Mouse (Mus musculus) liver, postnatal 0 days (tissue): ENCODE measurements at regions not wholly inside any gene's neighbourhood (a gene's known extent, or its start where the extent isn't known, plus 50 kb on each side); places are given as distances from the start of the nearest gene placed in this dataset.

Source experiments
- ATAC-seq: fragments of 200-750 bp; cut with Nextera tagmentation; 2 replicates; pipeline ENCODE4 v1.8.0; 2017; ENCODE audit warnings: mild to moderate bottlenecking, moderate library complexity
- DNase-seq: peaks from one replicate; pipeline ENCODE4 v3.0.0-alpha.2; 2016
- H3K27ac ChIP-seq: fragments of 300-500 bp; sonication (generic); 2 replicates; pipeline ENCODE4 v1.5.1; 2014; ENCODE audit warnings: antibody characterized with exemption, moderate library complexity, mild to moderate bottlenecking, low read depth
- H3K27me3 ChIP-seq: fragments of 300-500 bp; sonication (generic); 2 replicates; pipeline ENCODE4 v1.6.1; 2014; ENCODE audit warnings: low read length, control low read depth, mixed read lengths; ENCODE audit not compliant: insufficient read depth
- H3K36me3 ChIP-seq: fragments of 300-500 bp; sonication (generic); replicated peaks from 2 replicates; pipeline ENCODE4 v1.6.1; 2014; ENCODE audit warnings: mild to moderate bottlenecking, control low read depth, low read length, moderate library complexity, mixed read lengths; ENCODE audit not compliant: insufficient read depth
- H3K4me1 ChIP-seq: fragments of 300-500 bp; sonication (generic); 2 replicates; pipeline ENCODE4 v1.6.1; 2014; ENCODE audit warnings: antibody characterized with exemption, mild to moderate bottlenecking, control low read depth; ENCODE audit not compliant: insufficient read depth
- H3K4me2 ChIP-seq: fragments of 300-500 bp; sonication (generic); 2 replicates; pipeline ENCODE4 v1.6.1; 2014; ENCODE audit warnings: low read depth, mild to moderate bottlenecking, low read length, moderate library complexity, mixed read lengths
- H3K4me3 ChIP-seq: fragments of 300-500 bp; sonication (generic); 2 replicates; pipeline ENCODE4 v1.5.1; 2014; ENCODE audit warnings: low read depth, low read length
- H3K9ac ChIP-seq: fragments of 300-500 bp; sonication (generic); replicated peaks from 2 replicates; pipeline ENCODE4 v1.6.1; 2014; ENCODE audit warnings: mild to moderate bottlenecking, moderate library complexity
- H3K9me3 ChIP-seq: fragments of 300-500 bp; sonication (generic); 2 replicates; pipeline ENCODE4 v1.6.1; 2016; ENCODE audit warnings: mild to moderate bottlenecking, control low read depth, low read length, mixed read lengths
- CTCF ChIP-seq: sonication (generic); IDR thresholded peaks from 2 replicates; pipeline ENCODE4 v1.5.1; 2016; ENCODE audit warnings: antibody characterized with exemption, low read depth
- EP300 ChIP-seq: IDR thresholded peaks from 2 replicates; pipeline ENCODE4 v1.6.1; 2016; ENCODE audit warnings: antibody characterized with exemption, low read depth, mild to moderate bottlenecking
- WGBS: fragments of 180-500 bp; shearing (Covaris S2); extraction: QIAGEN DNeasy Blood & Tissue Kit; methylation state at CpG from one replicate; pipeline ENCODE4 v1.1.7; 2014; ENCODE audit not compliant: insufficient replicate concordance; 5-methylcytosine and 5-hydroxymethylcytosine counted together

DNA sequence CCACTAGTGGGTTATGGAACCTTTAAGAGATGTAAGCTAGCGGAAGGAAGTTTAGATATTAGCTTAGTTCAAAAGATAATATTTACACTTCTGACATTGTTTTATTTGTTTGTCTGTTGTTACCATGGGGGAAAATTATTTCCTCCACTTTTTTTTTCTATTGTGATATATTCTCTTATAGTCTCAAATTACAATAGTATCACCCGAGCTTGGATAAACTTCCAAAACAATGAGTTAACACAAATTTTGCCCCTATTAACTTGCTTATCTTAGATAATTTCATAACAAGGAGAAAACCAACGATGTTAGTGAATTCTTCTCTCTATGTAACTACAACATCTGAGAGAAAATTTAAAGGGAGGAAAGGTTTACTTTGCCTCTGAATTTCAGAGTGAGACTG, 1350.1 kb downstream of the Cdh8 start:
- Histone ChIP-seq H3K27me3 (no peaks in the 10 kb centered on the region), H3K4me3 (no peak overlapping the region), H3K9ac (no peak overlapping the region), H3K27ac (no peak overlapping the region), H3K9me3 (no peaks in the 10 kb centered on the region), H3K36me3 (no peaks in the 10 kb centered on the region), H3K4me1 (no peaks in the 10 kb centered on the region), H3K4me2 (no peak overlapping the region)
- ATAC-seq, result no peak
- TF ChIP-seq CTCF (no peak), EP300 (no peak)
- DNase-seq, result no peak
- WGBS, result 59% methylated on average over 3 of the region's 3 CpGs

DNA sequence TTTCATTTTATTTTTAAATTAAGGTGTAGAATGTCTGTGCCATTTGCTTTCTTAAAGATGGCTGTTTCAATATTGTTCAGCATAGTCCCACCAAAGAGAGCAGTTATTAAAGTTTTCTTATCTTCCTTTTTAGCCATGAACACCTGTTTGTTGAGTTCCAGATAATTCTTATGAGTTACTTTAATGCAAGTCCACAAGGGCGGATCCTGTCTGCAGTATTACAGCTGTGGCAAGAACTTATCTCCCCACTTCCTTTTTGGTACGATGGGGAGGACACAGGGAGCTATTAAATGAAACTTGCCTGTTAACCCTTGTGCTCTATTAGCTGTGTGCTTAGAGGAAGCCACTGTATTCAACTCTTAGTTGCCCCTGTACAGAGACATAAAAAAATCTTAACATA, 1350.9 kb downstream of the Cdh8 start:
- Histone ChIP-seq H3K27ac (no peak overlapping the region), H3K9me3 (no peaks in the 10 kb centered on the region), H3K4me2 (no peak overlapping the region), H3K4me3 (no peak overlapping the region), H3K36me3 (no peaks in the 10 kb centered on the region), H3K4me1 (no peaks in the 10 kb centered on the region), H3K9ac (no peak overlapping the region), H3K27me3 (no peaks in the 10 kb centered on the region)
- TF ChIP-seq CTCF (no peak), EP300 (peak; percentile 73)
- DNase-seq (no peak), ATAC-seq (peak; percentile 73)
- 41% methylated on average over 2 of the region's 2 CpGs for WGBS

DNA sequence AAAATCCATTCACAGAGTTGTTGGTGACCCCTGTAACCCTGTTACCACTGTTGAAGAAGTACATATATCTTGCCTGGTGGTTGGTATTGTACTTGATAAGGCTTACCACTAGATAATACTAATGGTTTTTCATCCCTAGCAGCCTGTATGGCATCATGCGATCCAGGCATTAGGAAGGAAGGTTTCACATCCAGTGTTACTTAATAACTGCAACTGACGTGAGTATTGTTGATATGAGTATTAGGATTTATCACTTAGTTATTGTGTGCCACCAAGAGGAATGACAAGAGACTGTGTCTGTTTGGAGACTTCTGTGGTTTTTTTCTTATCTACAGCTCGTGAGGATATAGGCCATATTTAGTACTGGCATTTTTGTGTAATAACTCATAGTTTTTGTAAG, 1354.5 kb downstream of the Cdh8 start:
- Histone ChIP-seq H3K4me2 (no peak overlapping the region), H3K36me3 (no peaks in the 10 kb centered on the region), H3K27me3 (no peaks in the 10 kb centered on the region), H3K4me3 (no peak overlapping the region), H3K4me1 (no peaks in the 10 kb centered on the region), H3K9ac (no peak overlapping the region), H3K9me3 (no peaks in the 10 kb centered on the region), H3K27ac (no peak overlapping the region)
- no peak for DNase-seq
- TF ChIP-seq EP300, result no peak
- no peak for TF ChIP-seq CTCF
- ATAC-seq, result no peak
- 52% methylated on average over 3 of the region's 3 CpGs for WGBS

DNA sequence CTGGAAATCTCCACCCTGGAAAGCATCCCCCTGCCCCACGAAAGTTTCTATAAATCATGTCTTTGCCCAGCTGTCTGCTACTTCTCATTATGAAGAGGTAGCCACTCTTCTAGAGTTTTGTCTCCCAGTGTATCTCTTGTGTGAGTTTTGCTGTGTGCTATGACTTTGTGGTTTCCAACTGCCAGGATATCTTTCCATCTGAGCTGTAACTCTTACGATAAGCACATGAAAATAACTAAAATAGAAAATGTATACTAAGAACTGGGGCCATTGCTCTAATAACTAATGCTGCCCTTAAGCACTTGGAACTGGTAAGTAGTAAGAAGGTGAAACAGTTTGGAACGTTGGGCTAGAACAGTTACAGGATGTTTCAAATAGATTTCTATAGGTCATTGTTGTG, 1362.6 kb downstream of the Cdh8 start:
- no peaks in the 10 kb centered on the region for H3K9me3 ChIP-seq
- 68% methylated on average over 3 of the region's 3 CpGs for WGBS
- no peaks in the 10 kb centered on the region for H3K36me3 ChIP-seq
- no peaks in the 10 kb centered on the region for H3K4me1 ChIP-seq
- H3K4me3 ChIP-seq, result no peak overlapping the region
- no peak for ATAC-seq
- no peaks in the 10 kb centered on the region for H3K27me3 ChIP-seq
- TF ChIP-seq EP300 (no peak), CTCF (no peak)
- H3K27ac ChIP-seq, result no peak overlapping the region
- no peak for DNase-seq
- H3K4me2 ChIP-seq, result no peak overlapping the region
- no peak overlapping the region for H3K9ac ChIP-seq

DNA sequence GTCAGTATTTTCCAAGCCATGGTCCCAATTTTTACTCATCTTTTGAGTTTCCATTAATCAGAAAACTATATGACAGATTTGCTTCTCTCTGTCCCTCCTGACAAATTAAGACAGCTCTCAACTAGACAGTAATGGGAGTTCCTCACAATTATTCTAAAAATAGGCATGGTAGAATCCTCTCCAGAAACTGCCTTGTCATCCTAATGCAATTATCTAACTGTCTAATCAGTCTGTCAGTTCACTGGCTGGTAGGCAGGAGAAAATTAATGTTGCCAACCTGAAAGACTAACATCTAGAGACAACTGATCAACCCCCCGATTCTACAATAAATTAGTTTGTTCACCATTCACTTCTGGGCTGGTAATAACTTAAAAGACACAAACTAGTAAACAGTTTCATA, 1399.7 kb downstream of the Cdh8 start:
- no peak overlapping the region for H3K4me3 ChIP-seq
- H3K36me3 ChIP-seq, result no peaks in the 10 kb centered on the region
- H3K9ac ChIP-seq, result no peak overlapping the region
- ATAC-seq (no peak), DNase-seq (no peak)
- H3K4me1 ChIP-seq, result no peaks in the 10 kb centered on the region
- H3K27ac ChIP-seq, result no peak overlapping the region
- no peak overlapping the region for H3K4me2 ChIP-seq
- 84% methylated on average over 1 of the region's 1 CpGs for WGBS
- no peaks in the 10 kb centered on the region for H3K9me3 ChIP-seq
- H3K27me3 ChIP-seq, result no peaks in the 10 kb centered on the region
- no peak for TF ChIP-seq CTCF
- TF ChIP-seq EP300, result no peak
